In the genomic region with DNA sequence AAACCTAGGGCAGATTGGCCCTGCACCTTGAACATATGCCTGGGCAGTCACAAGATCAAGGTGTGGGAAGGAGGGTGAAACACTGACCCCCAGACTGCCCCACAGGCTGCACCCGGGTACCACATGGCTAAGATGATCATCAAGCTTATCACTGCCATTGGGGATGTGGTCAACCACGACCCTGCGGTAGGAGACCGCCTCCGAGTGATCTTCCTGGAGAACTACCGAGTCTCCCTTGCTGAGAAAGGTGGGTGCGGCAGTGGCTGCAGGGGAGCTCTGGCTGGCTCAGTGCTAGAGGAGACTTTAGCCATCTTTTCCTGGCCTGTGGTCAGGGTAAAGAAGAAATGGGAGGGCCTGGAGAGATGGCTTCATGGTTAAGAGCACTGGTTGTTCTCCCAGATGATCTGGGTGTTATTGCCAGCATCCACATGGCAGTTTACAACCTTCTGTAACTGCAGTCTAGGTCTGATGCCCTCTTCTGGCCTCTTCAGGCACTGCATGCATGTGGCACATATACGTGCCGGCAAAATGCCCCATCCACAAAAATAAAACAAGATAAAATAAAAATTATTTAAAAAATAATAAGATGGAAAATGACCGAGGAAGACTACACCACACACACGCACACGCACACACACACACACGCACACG, we compare ENCODE assay signal across 12 mouse cellular contexts. TPM values are rescaled to one million over a fixed set of nuclear protein-coding genes. Genes with fewer than 3 reads are reported as not detected.
DNase-seq lines count a peak whose midpoint lies in the region; TF ChIP-seq lines count a peak whose summit lies in the region.
"Had no signal": no experiment of that assay in that cellular context is flagged by ENCODE, and none has a peak within 500 bp of the region (broad histone marks: within the 10 kb centered on the region; RNA-seq: fewer than 3 reads in every experiment).

No protein-coding gene starts in this region.

- H3K36me3 ChIP-seq in midbrain, embryonic 10.5 days = 0 out of 2 replicates have a peak, but pooled peaks cover 5% of the 10 kb centered on the region
- H3K36me3 ChIP-seq: embryonic facial prominence, embryonic 15.5 days had no signal

- no peaks in the 10 kb centered on the region for H3K9me3 ChIP-seq in midbrain, embryonic 10.5 days (replicated peaks)
- H3K9me3 ChIP-seq: embryonic facial prominence, embryonic 15.5 days; heart, embryonic 10.5 days had no signal

- no peak for TF ChIP-seq POLR2A in bone marrow, adult 2 months (IDR thresholded peaks at IDR 0.05; ENCODE audit: borderline replicate concordance, control insufficient read depth, low read depth, low read length)

- H3K27ac ChIP-seq in bone marrow, adult 2 months (ENCODE audit: control insufficient read depth, insufficient read depth, low read depth, low read length, poor library complexity) = no peak overlapping the region
- H3K27ac ChIP-seq in midbrain, embryonic 10.5 days (replicated peaks) = no peak overlapping the region
- H3K27ac ChIP-seq: embryonic facial prominence, embryonic 15.5 days; heart, embryonic 10.5 days had no signal

- DNase-seq in kidney, postnatal 4 days = peak; percentile 47 to 55
- DNase-seq in kidney, adult 8-10 months = no peak
- peak; percentile 47 for DNase-seq in thymus, postnatal 14 days
- DNase-seq in thymus, postnatal 10 days (ENCODE audit: low spot score in 2 of 2) = no peak
- DNase-seq in cerebellum, adult 9-11 months = no peak
- DNase-seq in midbrain, embryonic 10.5 days (ENCODE audit: low spot score) = no peak
- DNase-seq: adrenal gland, postnatal 25 days; midbrain, embryonic 14.5 days had no signal

- TF ChIP-seq CTCF in bone marrow, adult 2 months (IDR thresholded peaks at IDR 0.05; ENCODE audit: control insufficient read depth, insufficient read depth, low read length) = peak; percentile 45

- WGBS in bone marrow, adult 2 months = 49% methylated on average over 14 of the region's 14 CpGs
- 94% methylated on average over 14 of the region's 14 CpGs for WGBS in midbrain, embryonic 10.5 days

- no peak overlapping the region for H3K4me3 ChIP-seq in bone marrow, adult 2 months (replicated peaks; ENCODE audit: control insufficient read depth, low read depth, low read length)
- no peak overlapping the region for H3K4me3 ChIP-seq in midbrain, embryonic 10.5 days
- H3K4me3 ChIP-seq: embryonic facial prominence, embryonic 15.5 days; heart, embryonic 10.5 days had no signal

- peaks cover 37% of the 10 kb centered on the region for H3K27me3 ChIP-seq in midbrain, embryonic 10.5 days (ENCODE audit: low read depth, poor library complexity, severe bottlenecking)
- H3K27me3 ChIP-seq: Patski had no signal

- peaks cover 7% of the 10 kb centered on the region for H3K4me1 ChIP-seq in bone marrow, adult 2 months (ENCODE audit: control insufficient read depth, insufficient read depth, low read length)
- peaks cover 19% of the 10 kb centered on the region for H3K4me1 ChIP-seq in midbrain, embryonic 10.5 days

RNA-seq across cellular contexts. Expression of gene Rasgrp2, which starts 6.3 kb away (rescaled TPM):
- 656 and 1,280 TPM in 2 replicates for polyA plus RNA-seq in bone marrow, adult 2 months (2011; ENCODE audit: insufficient read depth, insufficient read length, low replicate concordance, missing spikeins)
- 13.5 and 16.3 TPM in 2 replicates for polyA plus RNA-seq in midbrain, embryonic 10.5 days (2016; fragmentation: Nextera tagmentation; extraction: Ambion mirVana)

RNA-seq across cellular contexts. Expression of gene Pygm, which starts 8.7 kb away (rescaled TPM):
- polyA plus RNA-seq in bone marrow, adult 2 months (2011; ENCODE audit: insufficient read depth, insufficient read length, low replicate concordance, missing spikeins) = 3.7 and 4.3 TPM in 2 replicates
- polyA plus RNA-seq in midbrain, embryonic 10.5 days (2016; fragmentation: Nextera tagmentation; extraction: Ambion mirVana) = 2.1 and 2.7 TPM in 2 replicates

RNA-seq across cellular contexts. Expression of gene Nrxn2, which starts 25.7 kb away (rescaled TPM):
- polyA plus RNA-seq in bone marrow, adult 2 months (2011; ENCODE audit: insufficient read depth, insufficient read length, low replicate concordance, missing spikeins) = 2.0 and 8.8 TPM in 2 replicates
- polyA plus RNA-seq in midbrain, embryonic 10.5 days (2016; fragmentation: Nextera tagmentation; extraction: Ambion mirVana) = 5.1 and 7.2 TPM in 2 replicates
- polyA plus RNA-seq: Patski had no signal

RNA-seq across cellular contexts. Expression of gene Sf1, which starts 29.4 kb away (rescaled TPM):
- polyA plus RNA-seq in bone marrow, adult 2 months (2011; ENCODE audit: insufficient read depth, insufficient read length, low replicate concordance, missing spikeins) = 120 and 184 TPM in 2 replicates
- 189 and 194 TPM in 2 replicates for polyA plus RNA-seq in midbrain, embryonic 10.5 days (2016; fragmentation: Nextera tagmentation; extraction: Ambion mirVana)

RNA-seq across cellular contexts. Expression of gene Map4k2, which starts 51.9 kb away (rescaled TPM):
- 128 and 324 TPM in 2 replicates for polyA plus RNA-seq in bone marrow, adult 2 months (2011; ENCODE audit: insufficient read depth, insufficient read length, low replicate concordance, missing spikeins)
- polyA plus RNA-seq in midbrain, embryonic 10.5 days (2016; fragmentation: Nextera tagmentation; extraction: Ambion mirVana) = 11.3 and 13.8 TPM in 2 replicates

Comparison
In these comparisons a context has a peak if more than half of its experiments do, and no peak if none do; other contexts are left out.
1. DNase-seq: peak in kidney, postnatal 4 days (2 of 2) and thymus, postnatal 14 days (single experiment); none in kidney, adult 8-10 months (0 of 2), thymus, postnatal 10 days (0 of 2), cerebellum, adult 9-11 months (single experiment) and midbrain, embryonic 10.5 days (single experiment).
2. RNA of gene Rasgrp2, which starts 6.3 kb away (polyA plus RNA-seq): 656 to 1,280 TPM in bone marrow, adult 2 months; 13.5 to 16.3 TPM in midbrain, embryonic 10.5 days; every median in the first group is over 10 times any median in the second.